Comparison of ENCODE assay signal across 8 mouse cellular contexts in genomic region chr12:73546086-73546711, GRCm38 (mm10). TPM values are rescaled to one million over a fixed set of nuclear protein-coding genes. Genes with fewer than 3 reads are reported as not detected.
DNase-seq lines count a peak whose midpoint lies in the region; ATAC-seq and TF ChIP-seq lines count a peak whose summit lies in the region.

Gene Tmem30b, minus strand, starts transcription at chr12:73546392.

- H3K36me3 ChIP-seq in spleen, adult 2 months (ENCODE audit: control insufficient read depth, insufficient read depth, low read length): no peaks in the 10 kb centered on the region
- no peaks in the 10 kb centered on the region for H3K36me3 ChIP-seq in midbrain, embryonic 13.5 days

- no peak within 1 kb of the TSS for H3K27ac ChIP-seq in spleen, adult 2 months (ENCODE audit: insufficient read depth, low read length)
- H3K27ac ChIP-seq in midbrain, embryonic 13.5 days: no peak within 1 kb of the TSS

- DNase-seq in spleen, adult 2 months (ENCODE audit: low read depth in 1 of 2, low spot score in 2 of 2): no peak
- no peak for DNase-seq in spleen, postnatal 10 days (ENCODE audit: low spot score in 2 of 2)
- DNase-seq in large intestine, adult 2 months (ENCODE audit: low read depth, low spot score): no peak
- DNase-seq in urinary bladder, postnatal 36 days (ENCODE audit: low spot score in 2 of 2): peak; percentile 66 to 75
- no peak for DNase-seq in right cerebral cortex, adult 18-20 months
- DNase-seq in layer of hippocampus, adult 9-11 months: no peak

- H3K9me3 ChIP-seq in midbrain, embryonic 13.5 days: no peaks in the 10 kb centered on the region

- peak within 1 kb of the TSS; percentile 56 for H3K4me2 ChIP-seq in midbrain, embryonic 13.5 days (replicated peaks)

- 5% methylated on average over 40 of the region's 61 CpGs for WGBS in spleen, adult 2 months
- 3% methylated on average over 60 of the region's 61 CpGs for WGBS in large intestine, adult 2 months
- WGBS in midbrain, embryonic 13.5 days: 6% methylated on average over 30 of the region's 61 CpGs

- H3K4me1 ChIP-seq in spleen, adult 2 months (ENCODE audit: control insufficient read depth, insufficient read depth, insufficient read length): peaks cover 11% of the 10 kb centered on the region; the same call in 1 of the 2 replicates
- H3K4me1 ChIP-seq in midbrain, embryonic 13.5 days (replicated peaks): peaks cover 14% of the 10 kb centered on the region

- H3K27me3 ChIP-seq in spleen, adult 2 months (ENCODE audit: control insufficient read depth, insufficient read depth, low read length): peaks cover 17% of the 10 kb centered on the region
- H3K27me3 ChIP-seq in midbrain, embryonic 13.5 days: peaks cover 90% of the 10 kb centered on the region

- TF ChIP-seq POLR2A in spleen, adult 2 months (IDR thresholded peaks at IDR 0.05; ENCODE audit: low read depth, low read length): no peak

- H3K9ac ChIP-seq in midbrain, embryonic 13.5 days (replicated peaks): peak within 1 kb of the TSS; percentile 36; the same call in 1 of the 2 replicates

- ATAC-seq in granulocyte monocyte progenitor cell, adult 5-6 weeks (replicated peaks; ENCODE audit: poor library complexity, severe bottlenecking): peak; percentile 26; the same call in 1 of the 2 replicates
- peak; percentile 65 for ATAC-seq in midbrain, embryonic 13.5 days

- peak within 1 kb of the TSS; percentile 47 for H3K4me3 ChIP-seq in spleen, adult 2 months (ENCODE audit: extremely low read depth, insufficient read depth, insufficient read length)
- H3K4me3 ChIP-seq in midbrain, embryonic 13.5 days (replicated peaks): peak within 1 kb of the TSS; percentile 40

- TF ChIP-seq CTCF in spleen, adult 2 months (IDR thresholded peaks at IDR 0.05; ENCODE audit: extremely low read depth, insufficient read depth, insufficient read length, insufficient replicate concordance): no peak

RNA-seq across cellular contexts. Expression of gene Tmem30b, which starts in this region (rescaled TPM):
- polyA plus RNA-seq in spleen, adult 2 months (2012; rRNA removed): 0.14 and 0.27 TPM in 2 replicates
- total RNA-seq in granulocyte monocyte progenitor cell, adult 5-6 weeks (2014; fragmentation: Nextera tagmentation): not detected in 2 replicates
- not detected in 2 replicates for total RNA-seq in granulocyte monocyte progenitor cell, adult 5-6 weeks (2017)
- polyA plus RNA-seq in large intestine, adult 2 months (2012; rRNA removed): 45.9 and 60.0 TPM in 2 replicates
- 0.05 and 0.26 TPM in 2 replicates for polyA plus RNA-seq in midbrain, embryonic 13.5 days (2015; fragmentation: Nextera tagmentation; extraction: Ambion mirVana)

Comparison
In these comparisons a context has a peak if more than half of its experiments do, and no peak if none do; other contexts are left out.
1. RNA of gene Tmem30b (polyA plus RNA-seq): 45.9 to 60.0 TPM in large intestine, adult 2 months; 0.14 to 0.27 TPM in spleen, adult 2 months and 0.05 to 0.26 TPM in midbrain, embryonic 13.5 days; every median in the first group is over 10 times any median in the second.
2. Peak in ATAC-seq in granulocyte monocyte progenitor cell, adult 5-6 weeks; RNA of the gene not detected or under 1 TPM.
3. Peak in ATAC-seq, H3K4me3 ChIP-seq, H3K9ac ChIP-seq and H3K4me2 ChIP-seq in midbrain, embryonic 13.5 days; RNA of the gene not detected or under 1 TPM.
4. DNase-seq: peak in urinary bladder, postnatal 36 days (2 of 2); none in spleen, adult 2 months (0 of 2), spleen, postnatal 10 days (0 of 2), large intestine, adult 2 months (single experiment), right cerebral cortex, adult 18-20 months (single experiment) and layer of hippocampus, adult 9-11 months (single experiment).